Mouse (Mus musculus) lung, postnatal 0 days (tissue): ENCODE data around the gene Tekt4. TPM values are rescaled to one million over a fixed set of nuclear protein-coding genes. Genes with fewer than 3 reads are reported as not detected.

Experiments
- ATAC-seq: fragments of 200-750 bp; cut with Nextera tagmentation; 2 replicates; pipeline ENCODE4 v1.8.0; 2017; ENCODE audit warnings: moderate library complexity
- DNase-seq: peaks from one replicate; pipeline ENCODE4 v3.0.0-alpha.2; 2016; ENCODE audit warnings: low spot score
- H3K27ac ChIP-seq: fragments of 300-500 bp; sonication (generic); 2 replicates; pipeline ENCODE4 v1.5.1; 2014; ENCODE audit warnings: antibody characterized with exemption, mild to moderate bottlenecking, low read length, mixed read lengths
- H3K27me3 ChIP-seq: fragments of 300-500 bp; sonication (generic); replicated peaks from 2 replicates; pipeline ENCODE4 v1.6.1; 2014; ENCODE audit warnings: low read length, mixed read lengths; ENCODE audit not compliant: insufficient read depth
- H3K36me3 ChIP-seq: fragments of 300-500 bp; sonication (generic); 2 replicates; pipeline ENCODE4 v1.6.1; 2014; ENCODE audit warnings: low read length, mixed read lengths; ENCODE audit not compliant: insufficient read depth
- H3K4me1 ChIP-seq: fragments of 300-500 bp; sonication (generic); 2 replicates; pipeline ENCODE4 v1.6.1; 2014; ENCODE audit warnings: antibody characterized with exemption, low read depth, low read length, mixed read lengths; ENCODE audit not compliant: insufficient read depth
- H3K4me2 ChIP-seq: fragments of 300-500 bp; sonication (generic); replicated peaks from 2 replicates; pipeline ENCODE4 v1.6.1; 2014; ENCODE audit warnings: low read depth, mild to moderate bottlenecking, low read length, moderate library complexity, mixed read lengths
- H3K4me3 ChIP-seq: fragments of 300-500 bp; sonication (generic); 2 replicates; pipeline ENCODE4 v1.5.1; 2014; ENCODE audit warnings: low read depth, low read length
- H3K9ac ChIP-seq: fragments of 300-500 bp; sonication (generic); replicated peaks from 2 replicates; pipeline ENCODE4 v1.6.1; 2014; ENCODE audit warnings: low read depth, mild to moderate bottlenecking
- H3K9me3 ChIP-seq: fragments of 300-500 bp; sonication (generic); 2 replicates; pipeline ENCODE4 v1.6.1; 2016; ENCODE audit warnings: low read length, mixed read lengths
- CTCF ChIP-seq: IDR thresholded peaks from 2 replicates; pipeline ENCODE4 v1.5.1; 2016; ENCODE audit warnings: antibody characterized with exemption, mild to moderate bottlenecking
- WGBS: fragments of 180-500 bp; shearing (Covaris S2); extraction: QIAGEN DNeasy Blood & Tissue Kit; methylation state at CpG from one replicate; pipeline ENCODE4 v1.1.7; 2014; 5-methylcytosine and 5-hydroxymethylcytosine counted together
- polyA plus RNA-seq: library from polyadenylated mRNA; unstranded; fragments of >200 nt; fragmentation: Nextera tagmentation; extraction: Ambion mirVana; gene quantifications from 2 replicates; pipeline ENCODE4 v1.2.1, GENCODE M21; 2015

The Tekt4 gene
- polyA plus RNA-seq, 1 experiment from 2014 or later: 10.3 TPM

- H3K27ac ChIP-seq: no peak overlapping the region
- H3K36me3 ChIP-seq: no peaks in the 10 kb centered on the region
- no peak overlapping the region for H3K9ac ChIP-seq
- H3K4me1 ChIP-seq: no peaks in the 10 kb centered on the region
- H3K4me2 ChIP-seq: no peak overlapping the region
- 74% methylated on average over 12 of the region's 12 CpGs for WGBS
- TF ChIP-seq CTCF: no peak
- ATAC-seq (no peak), DNase-seq (no peak)
- H3K27me3 ChIP-seq: no peaks in the 10 kb centered on the region
- H3K9me3 ChIP-seq: no peaks in the 10 kb centered on the region
- no peak overlapping the region for H3K4me3 ChIP-seq
These were observed 67.7 kb downstream of the Tekt4 start for GRCm38 (mm10) chr17:25522080-25522479.

Other genes starting within 250 kb of the Tekt4 start
- gene Gnptg, start 214.5 kb upstream of the Tekt4 start, polyA plus RNA-seq: 68.3 and 74.5 TPM in 2 replicates
- 33.0 and 37.2 TPM in 2 replicates for gene Tsr3, start 214.4 kb upstream of the Tekt4 start, polyA plus RNA-seq
- 2.6 and 2.8 TPM in 2 replicates for gene Baiap3, start 198.3 kb upstream of the Tekt4 start, polyA plus RNA-seq
- 456 and 477 TPM in 2 replicates for gene Ube2i, start 180.0 kb upstream of the Tekt4 start, polyA plus RNA-seq
- gene Prss34, start 156.2 kb upstream of the Tekt4 start, polyA plus RNA-seq: 2.9 and 3.5 TPM in 2 replicates
- not detected in 2 replicates for gene Prss28, start 146.0 kb upstream of the Tekt4 start, polyA plus RNA-seq
- gene Prss29, start 136.0 kb upstream of the Tekt4 start, polyA plus RNA-seq: not detected in 2 replicates
- 0.57 and 0.61 TPM in 2 replicates for gene Tpsab1, start 109.1 kb upstream of the Tekt4 start, polyA plus RNA-seq
- gene Tpsb2, start 88.3 kb upstream of the Tekt4 start, polyA plus RNA-seq: 11.4 and 15.3 TPM in 2 replicates
- 0.17 and 0.18 TPM in 2 replicates for gene Tpsg1, start 85.3 kb upstream of the Tekt4 start, polyA plus RNA-seq
- gene Cacna1h, start 20.8 kb upstream of the Tekt4 start, polyA plus RNA-seq: 0.42 and 0.55 TPM in 2 replicates
- 0.05 TPM in 1 of 2 replicates, not detected in the other for gene Sstr5, start 42.7 kb downstream of the Tekt4 start, polyA plus RNA-seq
- gene Sox8, start 116.1 kb downstream of the Tekt4 start, polyA plus RNA-seq: 0.19 and 0.24 TPM in 2 replicates
- 16.5 and 16.6 TPM in 2 replicates for gene Lmf1, start 124.5 kb downstream of the Tekt4 start, polyA plus RNA-seq